Mouse (Mus musculus) right cerebral cortex, postnatal 14 days (tissue): ENCODE measurements around the gene Cacng7.

ENCODE experiments used
- DNase-seq: peaks from one replicate; pipeline ENCODE4 v3.0.0; 2022

The Cacng7 gene

GRCm38 (mm10) chr7:3348326-3348725 lies 15.6 kb downstream of the Cacng7 start:
- no peak for DNase-seq

GRCm38 (mm10) chr7:3349775-3350174 lies 17.0 kb downstream of the Cacng7 start:
- DNase-seq, result no peak

- DNase-seq, result no peak
These were observed 18.8 kb downstream of the Cacng7 start for GRCm38 (mm10) chr7:3351536-3351935.

GRCm38 (mm10) chr7:3354850-3355249 lies 22.1 kb downstream of the Cacng7 start:
- no peak for DNase-seq

GRCm38 (mm10) chr7:3360678-3361077 lies 27.9 kb downstream of the Cacng7 start:
- no peak for DNase-seq

GRCm38 (mm10) chr7:3365547-3366279 lies 33.0 kb downstream of the Cacng7 start:
- DNase-seq, result no peak

GRCm38 (mm10) chr7:3366705-3367516 lies 34.2 kb downstream of the Cacng7 start:
- DNase-seq, result no peak

GRCm38 (mm10) chr7:3367569-3367968 lies 34.8 kb downstream of the Cacng7 start:
- no peak for DNase-seq

- no peak for DNase-seq
These were observed 35.6 kb downstream of the Cacng7 start for GRCm38 (mm10) chr7:3368311-3368710.

GRCm38 (mm10) chr7:3369189-3369588 lies 36.4 kb downstream of the Cacng7 start:
- DNase-seq, result no peak

GRCm38 (mm10) chr7:3370407-3370806 lies 37.7 kb downstream of the Cacng7 start:
- DNase-seq, result no peak

GRCm38 (mm10) chr7:3372376-3372775 lies 39.6 kb downstream of the Cacng7 start:
- no peak for DNase-seq

GRCm38 (mm10) chr7:3373754-3374153 lies 41.0 kb downstream of the Cacng7 start:
- no peak for DNase-seq

- peak; percentile 60 for DNase-seq
These were observed 44.1 kb downstream of the Cacng7 start for GRCm38 (mm10) chr7:3376831-3377230.

GRCm38 (mm10) chr7:3382123-3382522 lies 49.4 kb downstream of the Cacng7 start:
- no peak for DNase-seq

- no peak for DNase-seq
These were observed 52.1 kb downstream of the Cacng7 start for GRCm38 (mm10) chr7:3384807-3385319.

- DNase-seq, result no peak
These were observed 53.4 kb downstream of the Cacng7 start for GRCm38 (mm10) chr7:3386036-3386730.

GRCm38 (mm10) chr7:3387761-3388160 lies 55.0 kb downstream of the Cacng7 start:
- DNase-seq, result no peak

GRCm38 (mm10) chr7:3388885-3389284 lies 56.1 kb downstream of the Cacng7 start:
- DNase-seq, result no peak

GRCm38 (mm10) chr7:3389444-3390412 lies 57.0 kb downstream of the Cacng7 start:
- peak; percentile 87 for DNase-seq

- DNase-seq, result no peak
These were observed 57.8 kb downstream of the Cacng7 start, which contains the start of gene Cacng8 for GRCm38 (mm10) chr7:3390413-3391080. Cacng8 (plus strand) TSS chr7:3390683.

- no peak for DNase-seq
These were observed 58.3 kb downstream of the Cacng7 start for GRCm38 (mm10) chr7:3391081-3391451.
